Mouse (Mus musculus): ENCODE results near the gene Gm19935. TPM values are rescaled to one million over a fixed set of nuclear protein-coding genes. Genes with fewer than 3 reads are reported as not detected.

Gm19935 gene
- polyA plus RNA-seq, 1 experiment from 2014 or later: 0.35 TPM

GRCm38 (mm10) chr8:90834321-90834672 lies 17.1 kb upstream of the Gm19935 start:
- H3K27me3 ChIP-seq (ENCODE audit: control insufficient read depth, insufficient read depth, low read length): no peaks in the 10 kb centered on the region
- no peaks in the 10 kb centered on the region for H3K4me1 ChIP-seq (replicated peaks; ENCODE audit: control insufficient read depth, insufficient read depth)
- no peak overlapping the region for H3K4me3 ChIP-seq (ENCODE audit: low read depth, low read length)
- H3K36me3 ChIP-seq (ENCODE audit: control insufficient read depth, insufficient read depth, low read length): no peaks in the 10 kb centered on the region
- ATAC-seq (ENCODE audit: low FRiP score, low TSS enrichment) (no peak), DNase-seq (ENCODE audit: low spot score) (no peak)
- no peaks in the 10 kb centered on the region for H3K9me3 ChIP-seq (ENCODE audit: control insufficient read depth, low read length)
- 72% methylated on average over 3 of the region's 3 CpGs for WGBS
- H3K4me2 ChIP-seq (replicated peaks; ENCODE audit: low read depth): no peak overlapping the region
- H3K9ac ChIP-seq (ENCODE audit: low read length): no peak overlapping the region
- no peak overlapping the region for H3K27ac ChIP-seq (replicated peaks)
- TF ChIP-seq EP300 (optimal IDR thresholded peaks at IDR 0.05): no peak
- TF ChIP-seq CTCF (IDR thresholded peaks at IDR 0.05; ENCODE audit: low read depth): no peak

DNA sequence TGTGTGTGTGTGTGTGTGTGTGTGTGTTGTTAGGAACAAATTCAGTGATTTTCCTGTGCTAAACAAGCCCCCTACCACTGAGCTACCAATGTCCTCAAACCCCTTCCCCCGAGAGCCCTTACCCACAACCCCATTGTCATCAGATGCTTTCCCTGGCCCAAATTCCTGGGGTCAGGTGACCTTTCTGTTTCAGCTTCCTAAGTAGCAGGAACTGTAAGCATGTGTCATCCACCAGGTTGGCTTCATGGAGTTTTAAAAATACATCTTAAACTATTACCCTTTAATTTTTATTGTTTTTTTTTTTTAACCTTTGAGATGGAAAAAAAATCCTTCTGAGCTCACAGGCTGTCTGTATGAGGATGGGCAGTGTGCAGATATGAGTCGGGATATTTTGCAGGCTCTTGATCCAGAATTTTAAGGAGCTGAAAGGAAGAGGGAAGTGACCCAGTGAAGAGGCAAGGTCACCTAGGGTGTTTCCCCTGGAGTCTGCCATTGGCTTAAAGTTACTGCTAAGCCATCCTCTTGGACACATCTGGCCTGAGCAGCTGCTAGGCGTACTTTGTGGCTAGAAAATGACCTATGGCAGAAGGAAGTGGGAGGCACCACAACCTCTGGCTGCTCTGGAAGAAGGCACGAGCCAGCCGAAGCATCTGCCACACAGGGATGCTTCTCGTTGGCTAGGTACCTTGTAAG lies 16.6 kb upstream of the Gm19935 start:
- 58% methylated on average over 6 of the region's 6 CpGs for WGBS
- ATAC-seq (ENCODE audit: low FRiP score, low TSS enrichment) (no peak), DNase-seq (ENCODE audit: low spot score) (no peak)
- TF ChIP-seq EP300 (optimal IDR thresholded peaks at IDR 0.05): no peak
- no peak for TF ChIP-seq CTCF (IDR thresholded peaks at IDR 0.05; ENCODE audit: low read depth)
- no peak overlapping the region for H3K27ac ChIP-seq (replicated peaks)
- H3K4me1 ChIP-seq (replicated peaks; ENCODE audit: control insufficient read depth, insufficient read depth): no peaks in the 10 kb centered on the region
- no peaks in the 10 kb centered on the region for H3K27me3 ChIP-seq (ENCODE audit: control insufficient read depth, insufficient read depth, low read length)
- H3K4me2 ChIP-seq (replicated peaks; ENCODE audit: low read depth): no peak overlapping the region
- no peak overlapping the region for H3K9ac ChIP-seq (ENCODE audit: low read length)
- H3K4me3 ChIP-seq (ENCODE audit: low read depth, low read length): no peak overlapping the region
- no peaks in the 10 kb centered on the region for H3K9me3 ChIP-seq (ENCODE audit: control insufficient read depth, low read length)
- H3K36me3 ChIP-seq (ENCODE audit: control insufficient read depth, insufficient read depth, low read length): no peaks in the 10 kb centered on the region

DNA sequence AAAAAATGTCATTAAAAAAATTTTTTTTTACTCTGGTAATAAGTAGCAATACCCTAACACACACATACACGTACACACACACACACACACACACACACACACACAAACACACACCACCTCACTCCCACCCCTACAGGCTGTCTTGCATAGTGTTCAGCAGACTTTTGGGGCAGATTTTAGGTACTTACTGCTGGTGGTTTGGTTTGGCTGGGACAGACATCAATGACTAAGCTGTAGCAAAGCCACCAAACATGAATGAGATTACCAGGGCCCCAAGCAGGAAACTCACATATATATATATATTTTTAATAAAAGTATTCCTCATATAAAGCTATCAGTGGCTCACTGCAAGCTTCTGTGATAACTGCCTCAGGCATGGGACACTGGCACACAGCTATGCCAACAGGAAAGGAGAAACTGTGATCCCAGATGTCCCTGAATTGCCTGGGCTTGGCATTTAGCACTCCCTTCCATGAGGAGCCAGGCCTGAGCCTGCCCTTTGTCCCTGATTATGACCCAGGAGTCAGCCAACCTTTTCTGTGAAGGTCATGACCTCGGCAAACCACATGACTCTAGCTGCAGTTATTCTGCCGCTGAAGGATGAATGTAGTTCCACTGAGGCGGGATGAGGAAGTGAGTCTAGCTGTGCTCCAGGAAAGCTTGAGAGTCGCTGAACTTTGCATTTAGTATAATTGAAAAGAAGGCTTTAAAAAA lies 15.5 kb upstream of the Gm19935 start:
- no peak overlapping the region for H3K9ac ChIP-seq (ENCODE audit: low read length)
- ATAC-seq (ENCODE audit: low FRiP score, low TSS enrichment) (no peak), DNase-seq (ENCODE audit: low spot score) (no peak)
- H3K4me2 ChIP-seq (replicated peaks; ENCODE audit: low read depth): no peak overlapping the region
- no peaks in the 10 kb centered on the region for H3K27me3 ChIP-seq (ENCODE audit: control insufficient read depth, insufficient read depth, low read length)
- H3K36me3 ChIP-seq (ENCODE audit: control insufficient read depth, insufficient read depth, low read length): no peaks in the 10 kb centered on the region
- WGBS: 56% methylated on average over 5 of the region's 5 CpGs
- H3K9me3 ChIP-seq (ENCODE audit: control insufficient read depth, low read length): no peaks in the 10 kb centered on the region
- TF ChIP-seq EP300 (optimal IDR thresholded peaks at IDR 0.05): no peak
- TF ChIP-seq CTCF (IDR thresholded peaks at IDR 0.05; ENCODE audit: low read depth): no peak
- H3K27ac ChIP-seq (replicated peaks): no peak overlapping the region
- H3K4me1 ChIP-seq (replicated peaks; ENCODE audit: control insufficient read depth, insufficient read depth): no peaks in the 10 kb centered on the region
- H3K4me3 ChIP-seq (ENCODE audit: low read depth, low read length): no peak overlapping the region

DNA sequence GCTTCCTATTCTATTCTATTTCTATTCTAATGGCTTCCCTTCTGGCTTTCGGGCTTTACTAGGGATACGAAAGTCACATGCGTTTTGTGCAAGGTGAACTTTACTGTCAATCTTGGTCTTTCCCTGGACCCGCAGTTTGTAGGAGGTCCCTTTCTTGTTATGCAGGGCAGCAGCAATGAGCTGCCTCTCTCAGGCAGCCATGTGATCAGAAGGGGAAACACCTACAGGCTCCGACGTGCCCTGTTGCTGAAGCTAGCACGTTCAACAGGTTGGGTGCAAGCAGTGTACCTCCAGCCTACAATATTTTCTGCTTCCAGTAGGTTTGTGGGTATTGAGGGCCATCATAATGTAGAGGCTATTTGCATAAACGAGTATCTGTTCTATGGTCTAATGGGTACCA lies 13.8 kb upstream of the Gm19935 start:
- no peak overlapping the region for H3K27ac ChIP-seq (replicated peaks)
- H3K9ac ChIP-seq (ENCODE audit: low read length): no peak overlapping the region
- no peaks in the 10 kb centered on the region for H3K36me3 ChIP-seq (ENCODE audit: control insufficient read depth, insufficient read depth, low read length)
- no peaks in the 10 kb centered on the region for H3K4me1 ChIP-seq (replicated peaks; ENCODE audit: control insufficient read depth, insufficient read depth)
- ATAC-seq (ENCODE audit: low FRiP score, low TSS enrichment): no peak
- H3K4me2 ChIP-seq (replicated peaks; ENCODE audit: low read depth): no peak overlapping the region
- TF ChIP-seq CTCF (IDR thresholded peaks at IDR 0.05; ENCODE audit: low read depth) (no peak), EP300 (optimal IDR thresholded peaks at IDR 0.05) (no peak)
- H3K9me3 ChIP-seq (ENCODE audit: control insufficient read depth, low read length): no peaks in the 10 kb centered on the region
- H3K27me3 ChIP-seq (ENCODE audit: control insufficient read depth, insufficient read depth, low read length): no peaks in the 10 kb centered on the region
- DNase-seq (ENCODE audit: low spot score): peak; percentile 39
- whole genome bisulfite sequencing: 63% methylated on average over 8 of the region's 8 CpGs
- no peak overlapping the region for H3K4me3 ChIP-seq (ENCODE audit: low read depth, low read length)

DNA sequence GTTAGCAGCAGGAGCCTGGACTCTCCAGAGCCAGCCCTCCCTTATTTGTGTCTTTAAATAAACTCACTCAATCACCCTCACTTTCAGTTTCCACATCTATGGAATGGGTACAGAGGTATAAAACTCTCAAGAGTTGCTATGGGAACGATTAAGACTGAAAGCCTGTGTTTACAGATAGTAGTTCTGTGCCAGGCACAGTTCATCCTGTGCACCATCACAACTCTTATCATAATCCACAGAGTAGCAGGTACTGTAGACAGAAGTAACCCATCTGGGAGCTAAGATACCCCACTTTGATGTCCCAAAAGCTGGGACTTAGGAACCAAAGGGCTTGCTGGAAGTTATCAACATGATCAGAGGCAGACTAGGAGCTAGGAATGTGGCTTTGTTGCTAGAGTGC lies 12.6 kb upstream of the Gm19935 start:
- no peak for ATAC-seq (ENCODE audit: low FRiP score, low TSS enrichment)
- peak overlapping the region; percentile 70; the same call in 1 of the 2 replicates for H3K27ac ChIP-seq (replicated peaks)
- 34% methylated on average over 1 of the region's 1 CpGs for WGBS

More for the DNA sequence above, 12.6 kb upstream of the Gm19935 start:
- Histone ChIP-seq H3K4me2 (replicated peaks; ENCODE audit: low read depth) (peak overlapping the region; percentile 63), H3K27me3 (ENCODE audit: control insufficient read depth, insufficient read depth, low read length) (no peaks in the 10 kb centered on the region), H3K4me1 (replicated peaks; ENCODE audit: control insufficient read depth, insufficient read depth) (no peaks in the 10 kb centered on the region), H3K4me3 (ENCODE audit: low read depth, low read length) (peak overlapping the region; percentile 55; the same call in 1 of the 2 replicates), H3K9me3 (ENCODE audit: control insufficient read depth, low read length) (no peaks in the 10 kb centered on the region), H3K36me3 (ENCODE audit: control insufficient read depth, insufficient read depth, low read length) (no peaks in the 10 kb centered on the region), H3K9ac (ENCODE audit: low read length) (no peak overlapping the region)
- no peak for TF ChIP-seq CTCF (IDR thresholded peaks at IDR 0.05; ENCODE audit: low read depth)
- no peak for TF ChIP-seq EP300 (optimal IDR thresholded peaks at IDR 0.05)
- no peak for DNase-seq (ENCODE audit: low spot score)
